Mouse (Mus musculus) adrenal gland, adult 8-10 months (tissue): ENCODE results near the gene Slc12a3. TPM values are rescaled to one million over a fixed set of nuclear protein-coding genes. Genes with fewer than 3 reads are reported as not detected.
A peak's percentile ranks its signal among the peaks of the same experiment; 100 is the strongest.

Source experiments
- DNase-seq: peaks from one replicate; pipeline ENCODE4 v3.0.0; 2022
- total RNA-seq, 4 experiments: library from RNA; stranded (reverse); gene quantifications; 2 replicates each; pipeline ENCODE4 v1.2.4; 2022

The Slc12a3 gene
- under 1 TPM in 1 of 4 experiments, not detected in 3; 0.16 TPM for total RNA-seq

GRCm38 (mm10) chr8:94328932-94329728 lies at the start of gene Slc12a3:
Gene Slc12a3 (plus strand): TSS chr8:94329201.
- no peak for DNase-seq

- no peak for DNase-seq
Measured at GRCm38 (mm10) chr8:94280001-94280613, 48.9 kb upstream of the Slc12a3 start.

DNA sequence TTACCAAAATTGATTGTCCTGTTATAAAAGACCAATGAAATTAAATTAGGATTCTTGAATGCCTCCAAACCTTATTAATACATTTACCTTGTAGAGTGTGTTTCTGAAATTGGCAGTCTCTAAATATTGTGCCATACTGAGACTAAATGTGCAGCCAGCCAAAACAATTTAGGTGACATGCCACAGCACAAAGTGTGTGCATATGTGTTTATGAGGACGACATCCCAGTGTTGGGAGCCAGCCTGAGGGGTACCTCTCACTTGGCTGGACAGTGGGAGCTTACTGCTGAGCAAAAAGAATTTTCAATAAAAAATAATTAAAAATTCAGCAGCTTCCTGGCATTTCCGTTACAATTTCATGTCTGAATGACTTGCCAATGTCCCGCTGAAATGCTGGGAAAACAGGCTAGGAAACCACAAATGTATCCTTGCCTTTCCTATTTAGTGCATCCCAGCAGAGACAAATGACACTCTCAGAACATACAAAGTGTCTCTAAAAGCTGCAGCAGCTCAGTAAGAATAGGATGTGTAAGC lies 46.5 kb upstream of the Slc12a3 start:
- DNase-seq, result no peak

DNA sequence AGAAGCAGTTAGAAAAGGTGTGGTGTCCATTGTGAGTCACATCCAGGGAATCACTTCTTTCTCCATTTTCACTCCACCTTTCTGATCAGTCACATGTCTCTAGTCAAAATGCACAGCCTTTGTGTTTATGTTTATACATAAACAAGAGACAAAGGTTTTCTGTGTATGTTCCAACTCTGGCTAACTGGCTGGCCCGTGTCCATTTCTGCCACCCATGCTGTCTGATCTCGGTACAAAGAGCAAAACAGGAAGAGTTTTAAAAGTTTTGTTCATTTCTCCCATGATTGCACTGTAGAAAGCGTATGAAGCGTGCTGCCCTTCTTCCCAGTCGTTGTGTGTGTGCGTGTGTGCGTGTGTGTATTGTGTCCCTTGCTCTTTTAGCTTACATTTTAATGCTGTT lies 44.8 kb upstream of the Slc12a3 start:
- DNase-seq, result no peak

DNA sequence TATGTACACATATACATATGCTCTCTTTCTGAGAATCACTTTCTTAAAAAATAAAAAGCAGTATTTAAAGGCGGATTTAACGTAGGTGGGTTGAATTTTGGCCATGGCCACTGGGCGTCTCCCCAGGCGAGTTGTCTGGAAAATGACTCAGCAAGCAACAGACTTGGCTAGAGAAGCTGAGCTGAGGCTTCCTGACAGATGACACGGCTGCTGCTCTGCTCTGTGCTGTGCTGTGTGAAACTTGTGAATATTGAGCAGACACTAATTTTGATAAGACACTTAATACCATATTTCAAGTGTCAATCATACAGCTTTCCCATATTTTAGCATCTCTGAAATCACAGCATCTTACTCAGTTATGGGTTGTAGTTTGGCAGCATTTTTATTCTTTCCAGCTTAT lies 38.4 kb upstream of the Slc12a3 start:
- DNase-seq, result no peak

- DNase-seq, result no peak
Measured at GRCm38 (mm10) chr8:94292072-94292471, 36.9 kb upstream of the Slc12a3 start.

DNA sequence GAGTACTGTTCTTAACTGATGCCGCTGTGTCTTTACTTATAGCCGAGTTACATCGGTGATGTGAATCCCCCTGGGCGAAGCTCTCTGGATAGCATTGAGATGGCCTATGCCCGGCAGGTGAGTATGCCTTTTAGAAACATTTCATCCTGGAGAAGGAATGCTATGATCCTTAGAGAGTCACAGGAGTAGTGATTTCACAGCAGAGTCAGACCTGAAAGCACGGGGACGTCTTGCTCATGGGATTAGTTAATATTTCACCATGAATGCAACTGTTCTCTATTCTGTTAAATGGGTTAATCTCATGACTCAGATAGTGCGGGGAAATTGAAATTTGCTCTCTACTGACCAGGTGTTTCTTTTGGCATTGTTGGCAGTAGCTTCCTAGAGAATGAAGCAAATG lies 36.4 kb upstream of the Slc12a3 start:
- no peak for DNase-seq

DNA sequence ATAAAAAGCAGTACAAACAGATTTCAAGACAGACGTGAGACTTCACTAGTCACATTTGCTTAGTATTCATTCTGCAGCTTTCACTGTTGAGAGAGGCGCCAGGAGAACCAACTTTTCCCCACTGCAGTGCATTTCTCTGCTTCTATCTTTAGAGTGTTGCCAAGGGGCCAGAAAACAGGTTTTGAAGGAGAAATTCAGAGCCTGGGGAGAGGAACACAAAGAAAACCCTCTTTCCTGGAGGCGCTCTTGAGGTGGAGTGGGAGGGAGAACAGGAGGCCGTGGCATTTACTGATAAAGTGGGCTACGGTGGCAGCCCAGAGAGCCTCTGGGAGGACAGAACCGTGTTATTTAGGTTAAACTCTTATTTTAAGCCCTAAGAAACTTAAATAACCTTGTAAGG lies 33.3 kb upstream of the Slc12a3 start:
- no peak for DNase-seq

GRCm38 (mm10) chr8:94296312-94296991 lies 32.5 kb upstream of the Slc12a3 start:
- DNase-seq, result no peak

DNA sequence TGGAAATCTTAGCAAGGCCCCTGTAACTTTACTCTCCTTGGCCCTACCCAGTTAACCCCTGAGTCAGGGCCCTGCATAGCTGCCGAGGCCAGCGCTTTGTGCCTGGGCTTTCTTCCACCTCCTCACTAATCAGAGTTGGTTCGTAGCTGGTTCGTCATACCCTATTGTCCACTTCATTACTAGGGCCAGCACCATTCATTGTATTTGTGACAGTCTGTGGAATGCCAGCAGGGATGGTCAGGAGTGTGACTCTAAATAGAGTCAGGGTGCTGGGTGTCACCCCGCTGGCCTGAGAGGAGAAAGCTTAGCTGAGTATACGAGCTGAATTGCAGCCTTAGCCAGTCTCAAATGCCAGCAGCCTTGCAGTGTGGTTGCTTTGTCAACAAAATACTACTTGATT lies 31.9 kb upstream of the Slc12a3 start:
- no peak for DNase-seq

GRCm38 (mm10) chr8:94300809-94301208 lies 28.2 kb upstream of the Slc12a3 start:
- DNase-seq, result no peak

- DNase-seq, result no peak
Measured at GRCm38 (mm10) chr8:94304412-94304811, 24.6 kb upstream of the Slc12a3 start.

- no peak for DNase-seq
Measured at GRCm38 (mm10) chr8:94306989-94307513, 21.9 kb upstream of the Slc12a3 start.

- no peak for DNase-seq
Measured at GRCm38 (mm10) chr8:94307652-94308051, 21.3 kb upstream of the Slc12a3 start.

GRCm38 (mm10) chr8:94314069-94314468 lies 14.9 kb upstream of the Slc12a3 start:
- no peak for DNase-seq

GRCm38 (mm10) chr8:94317249-94317648 lies 11.8 kb upstream of the Slc12a3 start:
- no peak for DNase-seq

DNA sequence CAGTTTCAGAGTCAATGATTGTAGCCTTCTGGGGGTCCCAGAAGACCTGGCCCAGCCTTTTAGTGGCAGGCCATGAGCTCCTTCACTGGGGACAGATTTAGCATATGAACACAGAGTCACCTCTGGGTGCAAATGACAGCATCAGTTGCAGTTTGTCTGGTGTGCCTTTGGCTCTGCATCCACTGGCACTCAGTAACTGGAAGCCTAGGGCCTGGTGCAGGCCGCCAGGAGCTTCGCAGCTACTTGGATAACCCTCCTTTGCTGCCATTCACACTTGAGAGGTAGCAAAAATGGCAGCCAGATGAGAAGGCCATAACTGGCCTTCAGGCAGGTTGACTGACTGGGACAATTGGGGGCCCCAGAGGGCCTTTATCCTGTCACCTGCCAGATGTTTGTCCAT lies 11.3 kb upstream of the Slc12a3 start:
- DNase-seq, result no peak

GRCm38 (mm10) chr8:94320036-94320435 lies 9.0 kb upstream of the Slc12a3 start:
- DNase-seq, result peak; percentile 42

DNA sequence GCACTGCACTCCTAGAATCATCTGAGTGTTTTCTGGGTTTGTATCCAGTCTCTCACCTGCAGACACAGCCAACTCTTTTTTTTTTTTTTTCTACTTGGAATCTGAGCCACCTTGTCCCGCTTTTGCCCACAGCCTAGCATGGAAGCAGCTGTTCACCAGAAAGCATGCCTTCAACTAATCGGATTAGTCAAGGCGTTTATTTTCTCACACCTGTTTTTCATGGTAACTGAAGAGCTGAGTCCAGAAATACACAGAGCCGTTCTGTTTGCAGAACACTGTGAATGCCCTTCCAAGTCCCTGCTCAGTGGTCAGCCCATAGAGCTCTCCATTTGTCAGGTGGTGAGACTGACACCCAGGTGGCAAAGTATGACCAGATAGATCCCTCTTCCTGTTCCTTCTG lies 6.9 kb upstream of the Slc12a3 start:
- no peak for DNase-seq

- no peak for DNase-seq
Measured at GRCm38 (mm10) chr8:94323041-94323440, 6.0 kb upstream of the Slc12a3 start.

GRCm38 (mm10) chr8:94324071-94324470 lies 4.9 kb upstream of the Slc12a3 start:
- DNase-seq, result no peak

GRCm38 (mm10) chr8:94326016-94326415 lies 3.0 kb upstream of the Slc12a3 start:
- DNase-seq, result no peak

DNA sequence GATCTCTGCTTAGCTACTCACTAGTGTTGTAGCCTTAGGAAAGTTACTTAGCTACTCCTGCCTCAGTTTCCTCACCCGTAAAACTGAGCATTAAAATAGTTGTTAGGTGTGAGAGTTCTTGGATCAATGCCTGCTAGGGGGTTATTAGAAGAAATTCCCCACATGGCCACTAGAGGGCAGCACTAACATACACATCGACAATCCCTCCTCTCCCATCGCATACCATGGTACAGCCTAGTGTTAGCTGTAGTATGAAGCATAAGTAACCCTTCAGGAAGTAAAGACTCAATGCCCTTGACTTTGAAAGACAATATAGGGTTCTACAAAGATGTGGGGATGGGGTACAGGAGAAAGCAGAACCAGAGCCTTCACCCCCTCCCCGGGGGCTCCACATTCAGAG lies 1.7 kb downstream of the Slc12a3 start:
- DNase-seq, result no peak
